Mouse (Mus musculus): ENCODE data around the gene Csgalnact2.

- TF ChIP-seq CTCF (IDR thresholded peaks at IDR 0.05; ENCODE audit: low read depth, low read length): no peak
- TF ChIP-seq POLR2A (IDR thresholded peaks at IDR 0.05; ENCODE audit: extremely low read depth, insufficient read depth, low read length): no peak
Observed at GRCm38 (mm10) chr6:118072176-118072575, 66.8 kb downstream of the Csgalnact2 start.
